Mouse (Mus musculus): Measurements from ENCODE around the gene Gm16440.
"Not testable (repeated sequence)": the region's sequence is repeated elsewhere in the genome, so short reads cannot be mapped to it uniquely, and the experiment has no call there.

Gm16440 gene

GRCm38 (mm10) chr14:6390219-6390618 lies at the start of gene Gm16440:
Gene Gm16440, minus strand, starts transcription at chr14:6390319.
- DNase-seq = not testable (repeated sequence)

GRCm38 (mm10) chr14:6426766-6427165 lies 36.6 kb upstream of the Gm16440 start:
- not testable (repeated sequence) for DNase-seq

- DNase-seq = not testable (repeated sequence)
Observed at GRCm38 (mm10) chr14:6426353-6426752, 36.2 kb upstream of the Gm16440 start.

GRCm38 (mm10) chr14:6412382-6412781 lies 22.3 kb upstream of the Gm16440 start, which contains the start of gene Gm3591:
Gene Gm3591, minus strand, starts transcription at chr14:6412482.
- not testable (repeated sequence) for DNase-seq

GRCm38 (mm10) chr14:6343578-6343977 lies 46.5 kb downstream of the Gm16440 start, which contains the start of gene Gm3618:
Gene Gm3618, minus strand, starts transcription at chr14:6343678.
- DNase-seq = not testable (repeated sequence)
